Mouse (Mus musculus) cortical plate, adult 2 months (tissue): ENCODE data around the gene Acvrl1. TPM values are rescaled to one million over a fixed set of nuclear protein-coding genes. Genes with fewer than 3 reads are reported as not detected.

Experiments
- H3K27ac ChIP-seq: fragments of 200-500 bp; 2 replicates; pipeline ENCODE4 v1.5.1; 2012; ENCODE audit warnings: low read length, control low read depth, inconsistent platforms; ENCODE audit not compliant: insufficient read depth
- H3K4me1 ChIP-seq: fragments of 200-500 bp; 2 replicates; pipeline ENCODE4 v1.6.1; 2011; ENCODE audit warnings: low read length; ENCODE audit not compliant: control insufficient read depth, insufficient read depth
- H3K4me3 ChIP-seq: fragments of 200-500 bp; 2 replicates; pipeline ENCODE4 v1.5.1; 2011; ENCODE audit warnings: mild to moderate bottlenecking, low read length, control low read depth; ENCODE audit not compliant: insufficient read depth
- CTCF ChIP-seq: fragments of 200-500 bp; IDR thresholded peaks from 2 replicates; pipeline ENCODE4 v1.5.1; 2011; ENCODE audit warnings: mild to moderate bottlenecking, control low read depth, low read length; ENCODE audit not compliant: insufficient read depth; ENCODE audit errors: extremely low read depth
- POLR2A ChIP-seq: fragments of 200-500 bp; IDR thresholded peaks from 2 replicates; pipeline ENCODE4 v1.6.1; 2011; ENCODE audit warnings: mild to moderate bottlenecking, low read length, control low read depth; ENCODE audit not compliant: insufficient read depth; ENCODE audit errors: extremely low read depth
- polyA plus RNA-seq: library from polyadenylated mRNA; depleted of rRNA; stranded (reverse); fragments of >200 nt; gene quantifications from 2 replicates; pipeline ENCODE4 v1.2.3, GENCODE M21; 2012

Gene Acvrl1
- polyA plus RNA-seq, 1 experiment = 24.7 TPM

DNA sequence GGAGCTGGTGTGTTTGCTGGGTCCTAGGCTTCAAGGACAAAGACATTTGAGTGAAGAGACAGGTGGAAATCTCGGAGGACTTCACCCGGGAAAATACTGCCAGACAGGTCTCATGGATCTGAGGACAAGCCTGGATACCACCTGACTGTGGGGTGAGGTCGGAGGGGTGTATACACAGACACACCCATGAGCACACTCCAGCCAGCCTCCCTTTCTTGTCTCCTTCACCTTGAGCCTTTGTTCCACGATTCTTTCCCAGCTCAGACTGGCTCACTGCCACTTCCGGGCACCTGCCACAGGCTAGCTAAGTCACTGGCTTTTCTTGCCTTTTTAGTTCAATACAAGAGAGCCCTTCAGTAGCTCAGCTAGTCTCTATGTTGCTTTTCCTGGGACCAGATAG is 36.0 kb downstream of the Acvrl1 start:
- Histone ChIP-seq H3K27ac (no peak overlapping the region), H3K4me1 (peaks cover 4% of the 10 kb centered on the region; the same call in 1 of the 2 replicates), H3K4me3 (no peak overlapping the region)
- TF ChIP-seq POLR2A = no peak
- TF ChIP-seq CTCF = no peak

DNA sequence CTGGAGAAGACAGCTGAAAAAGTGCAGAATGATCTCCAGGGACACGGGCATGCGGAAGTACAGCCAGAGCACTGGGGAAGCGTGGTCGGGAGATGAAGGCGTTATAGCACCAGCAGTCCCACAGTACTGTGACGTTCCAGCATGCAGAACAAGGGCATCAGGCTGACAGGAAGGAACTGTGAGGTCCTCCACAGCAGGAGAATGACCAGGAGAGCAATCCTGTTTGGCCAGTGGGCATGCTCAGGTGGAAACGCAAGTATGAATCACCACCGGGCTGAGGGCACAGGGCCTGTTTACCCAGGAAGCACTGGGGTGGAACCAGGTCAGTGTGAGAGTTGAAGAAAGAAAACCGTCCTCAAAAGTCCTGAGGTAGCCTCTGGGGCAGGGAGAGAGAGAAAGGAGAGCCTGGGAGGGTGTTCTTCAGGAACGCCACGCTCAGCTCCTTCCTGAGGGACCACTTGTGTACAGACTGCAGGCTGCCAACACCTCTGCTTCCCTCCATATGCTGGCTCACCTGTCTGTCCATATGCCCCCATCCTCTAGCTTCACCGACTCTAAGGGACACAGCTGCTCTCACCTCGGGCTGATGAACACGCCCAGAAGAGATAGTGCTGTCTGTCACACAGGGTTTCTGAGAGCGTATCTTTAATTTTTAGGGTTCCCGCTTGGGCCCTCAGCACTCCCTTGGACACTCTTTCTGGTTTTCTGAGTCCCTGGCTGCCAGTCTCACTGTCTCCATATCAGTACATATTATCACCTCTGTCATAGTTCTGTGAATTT is 37.5 kb downstream of the Acvrl1 start:
- Histone ChIP-seq H3K4me3 (no peak overlapping the region), H3K4me1 (0 out of 2 replicates have a peak, but pooled peaks cover 2% of the 10 kb centered on the region), H3K27ac (no peak overlapping the region)
- TF ChIP-seq POLR2A (no peak), CTCF (no peak)

DNA sequence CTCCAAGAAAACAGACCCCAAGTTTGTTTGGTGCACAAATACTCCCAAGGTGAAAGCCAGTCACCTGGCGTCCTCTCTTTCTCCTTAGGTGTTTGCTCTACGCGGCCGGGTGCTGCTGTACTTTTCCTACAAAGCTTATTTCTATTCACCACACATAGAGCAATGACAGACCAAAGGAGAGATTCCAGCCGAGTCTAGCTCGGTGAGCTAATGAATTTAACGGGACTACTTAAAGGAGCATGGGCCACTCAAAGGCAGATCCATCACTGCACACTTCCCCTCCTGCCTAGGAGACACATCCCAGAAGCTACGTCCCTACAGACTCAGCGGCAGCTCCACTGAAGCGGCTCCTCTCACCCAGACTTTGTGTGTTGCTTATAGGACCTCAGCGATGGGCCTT is 39.2 kb downstream of the Acvrl1 start:
- no peak overlapping the region for H3K27ac ChIP-seq
- H3K4me1 ChIP-seq = 0 out of 2 replicates have a peak, but pooled peaks cover 2% of the 10 kb centered on the region
- TF ChIP-seq CTCF (no peak), POLR2A (no peak)
- H3K4me3 ChIP-seq = no peak overlapping the region

- Histone ChIP-seq H3K4me3 (no peak overlapping the region), H3K27ac (no peak overlapping the region)
- TF ChIP-seq CTCF (no peak), POLR2A (no peak)
Measured at GRCm38 (mm10) chr15:101169910-101170309, 41.6 kb downstream of the Acvrl1 start.

DNA sequence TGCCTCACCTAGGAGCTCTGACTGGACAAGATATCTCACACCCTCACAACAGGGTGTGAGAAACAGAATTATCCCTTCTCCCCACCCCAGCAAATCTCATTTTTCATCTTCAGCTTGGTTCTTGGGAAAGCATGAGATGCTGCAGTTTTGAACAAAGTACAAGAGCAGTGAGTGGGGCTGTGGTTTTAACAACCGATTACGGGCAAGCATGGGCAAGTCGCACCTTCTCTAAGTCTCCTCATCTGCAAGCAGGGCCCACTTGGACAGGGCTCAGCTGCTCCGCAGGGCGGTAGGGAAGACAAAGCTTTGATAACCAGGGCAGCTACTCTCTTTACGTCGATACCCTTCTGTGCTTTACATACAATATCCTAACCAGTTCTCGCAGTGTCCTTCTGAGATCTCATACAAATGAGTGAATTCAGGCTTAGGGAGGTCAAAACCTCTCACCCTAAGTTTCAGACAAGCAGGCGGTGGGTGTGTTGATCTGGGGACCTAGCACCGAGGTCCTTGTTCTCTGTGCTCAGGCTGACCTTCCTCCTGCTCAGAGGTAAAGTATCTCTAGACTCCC is 42.2 kb downstream of the Acvrl1 start:
- Histone ChIP-seq H3K27ac (no peak overlapping the region), H3K4me3 (no peak overlapping the region), H3K4me1 (no peaks in the 10 kb centered on the region)
- TF ChIP-seq POLR2A (no peak), CTCF (no peak)

More at GRCm38 (mm10) chr15:101169910-101170309, 41.6 kb downstream of the Acvrl1 start:
- H3K4me1 ChIP-seq = no peaks in the 10 kb centered on the region

DNA sequence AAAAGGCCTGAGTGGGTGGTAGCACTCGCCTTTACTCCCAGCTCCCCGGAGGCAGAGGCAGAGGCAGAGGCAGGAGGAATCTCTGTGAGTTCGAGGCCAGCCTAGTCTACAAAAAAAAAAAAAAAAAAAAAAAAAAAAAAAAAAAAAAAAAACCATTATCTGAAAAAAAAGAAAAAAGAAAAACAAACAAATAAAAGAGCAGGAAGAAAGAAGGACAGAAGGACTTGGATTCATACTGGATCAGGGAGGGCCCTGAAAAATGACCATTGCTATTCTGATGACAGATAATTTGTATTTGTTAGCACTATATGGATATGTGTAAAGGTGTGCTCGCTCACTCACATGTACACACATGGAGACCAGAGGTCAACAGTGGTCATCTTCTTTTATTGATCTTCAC is 43.0 kb downstream of the Acvrl1 start:
- H3K4me1 ChIP-seq = no peaks in the 10 kb centered on the region; the same call in 1 of the 2 replicates
- H3K4me3 ChIP-seq = no peak overlapping the region
- H3K27ac ChIP-seq = no peak overlapping the region
- no peak for TF ChIP-seq CTCF
- no peak for TF ChIP-seq POLR2A

DNA sequence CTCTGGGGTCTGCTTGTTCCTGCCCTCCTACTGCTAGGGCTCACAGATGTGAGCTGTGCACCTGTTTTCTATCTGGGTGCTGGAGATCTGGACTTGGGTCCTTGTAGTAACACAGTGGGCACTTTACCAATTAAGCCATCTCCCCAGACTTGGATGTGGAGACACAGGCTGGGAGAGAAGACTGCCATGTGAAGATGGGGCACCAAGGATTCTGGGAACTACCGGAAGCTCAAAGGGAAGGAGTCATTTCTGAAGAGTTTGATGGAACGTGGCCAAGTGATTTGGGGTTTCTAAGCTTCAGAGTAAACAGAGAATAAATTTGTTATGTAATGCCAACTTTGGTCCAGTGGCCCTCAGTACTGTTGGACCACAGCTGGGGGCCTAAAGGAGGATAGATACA is 43.7 kb downstream of the Acvrl1 start:
- TF ChIP-seq POLR2A = no peak
- TF ChIP-seq CTCF = no peak
- H3K27ac ChIP-seq = no peak overlapping the region

DNA sequence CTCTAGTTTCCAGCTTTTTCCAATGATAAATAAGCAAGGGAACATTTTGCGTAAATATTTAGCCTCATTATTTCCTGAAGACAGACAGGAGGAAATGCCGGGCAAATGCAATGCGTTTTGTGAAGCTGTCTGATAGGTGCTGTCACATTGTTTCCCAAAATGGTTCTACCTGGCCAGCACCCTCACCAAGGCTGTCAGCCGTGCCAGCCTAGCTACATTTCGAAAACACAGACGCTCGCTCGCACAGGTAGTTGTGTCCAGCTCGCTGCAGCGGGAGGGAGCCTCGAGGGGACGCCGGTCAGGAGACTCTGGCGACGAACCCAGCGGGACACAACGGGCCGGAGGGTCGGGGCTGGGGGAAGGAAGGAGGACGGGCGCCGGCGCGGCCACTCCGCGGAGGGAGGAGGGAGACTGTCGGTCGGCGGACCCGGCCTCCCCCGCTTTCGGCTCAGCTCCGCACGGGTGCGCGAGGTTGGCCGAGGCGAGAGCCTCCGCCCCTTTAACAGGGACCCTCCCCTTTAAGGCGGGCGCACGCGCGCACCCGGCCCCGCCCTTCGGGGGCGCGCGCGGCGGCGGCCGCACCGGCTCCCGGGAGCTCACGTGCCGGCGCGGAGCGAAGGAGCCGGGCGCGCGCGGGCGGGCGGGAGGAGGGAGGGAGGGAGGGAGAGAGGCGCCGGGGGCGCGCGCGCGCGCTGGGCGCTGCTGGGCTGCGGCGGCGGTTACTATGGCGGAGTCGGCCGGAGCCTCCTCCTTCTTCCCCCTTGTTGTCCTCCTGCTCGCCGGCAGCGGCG is 45.3 kb downstream of the Acvrl1 start, which contains the start of gene Acvr1b:
Gene Acvr1b (plus strand): TSS at position 647 of the 791 bp plus-strand sequence.
- Histone ChIP-seq H3K4me1 (peaks cover 4% of the 10 kb centered on the region), H3K27ac (peak within 1 kb of the TSS; percentile 93), H3K4me3 (peak within 1 kb of the TSS; percentile 96)
- peak; percentile 62 for TF ChIP-seq POLR2A
- TF ChIP-seq CTCF = no peak

More for the DNA sequence above, 43.7 kb downstream of the Acvrl1 start:
- Histone ChIP-seq H3K4me1 (no peaks in the 10 kb centered on the region; the same call in 1 of the 2 replicates), H3K4me3 (no peak overlapping the region)

GRCm38 (mm10) chr15:101174294-101175130 is 46.2 kb downstream of the Acvrl1 start:
- peaks cover 8% of the 10 kb centered on the region for H3K4me1 ChIP-seq
- TF ChIP-seq CTCF (no peak), POLR2A (no peak)
- peak overlapping the region; percentile 84 for H3K27ac ChIP-seq
- H3K4me3 ChIP-seq = peak overlapping the region; percentile 96
